Mouse (Mus musculus): ENCODE measurements around the gene Ppp1r2. TPM values are rescaled to one million over a fixed set of nuclear protein-coding genes. Genes with fewer than 3 reads are reported as not detected.
"Not testable (repeated sequence)": the region's sequence is repeated elsewhere in the genome, so short reads cannot be mapped to it uniquely, and the experiment has no call there.

Ppp1r2 gene
- polyA plus RNA-seq (2012; rRNA removed), result 25.7 and 41.9 TPM in 2 replicates

DNA sequence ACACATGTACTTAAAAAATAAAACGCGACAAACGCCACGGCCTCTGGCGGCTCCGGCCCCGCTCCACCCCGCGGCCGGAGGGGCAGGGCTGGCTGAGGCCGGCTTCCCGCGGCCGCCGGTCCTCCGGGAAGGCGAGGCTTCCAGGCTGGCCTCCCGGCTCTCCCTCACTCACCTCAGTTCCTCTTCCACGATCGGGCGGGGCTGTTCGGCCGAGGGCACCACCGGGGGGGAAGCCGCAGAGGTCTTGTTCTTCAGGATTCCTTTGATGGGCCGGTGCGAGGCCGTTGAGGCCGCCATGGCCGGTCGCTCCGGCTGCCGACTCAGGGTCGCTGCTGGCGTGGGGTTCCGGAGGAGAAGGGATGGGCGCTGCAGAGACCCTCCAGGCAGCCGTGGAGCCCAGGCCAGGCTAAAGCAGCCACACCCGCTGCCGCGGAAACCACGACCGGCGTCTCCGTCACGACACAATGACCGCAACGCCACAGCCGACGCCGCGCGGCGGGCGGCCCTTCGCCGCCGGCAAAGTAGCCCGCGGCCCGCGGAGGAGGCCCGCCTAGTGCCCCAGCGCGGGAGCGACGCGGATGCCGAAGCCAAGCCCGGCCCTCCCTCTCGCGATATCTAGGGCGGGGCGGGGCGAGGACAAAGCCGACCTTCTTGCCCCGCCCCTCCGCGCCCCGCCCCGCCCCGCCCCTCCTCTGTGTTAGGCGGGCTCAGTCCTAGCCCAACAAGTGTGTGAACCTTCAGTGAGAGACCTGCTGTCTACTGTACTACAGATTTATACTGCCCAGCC is at the start of gene Ppp1r2:
TSS of gene Ppp1r2 (minus strand) at position 604 of the 787 bp plus-strand sequence.
- DNase-seq (ENCODE audit: low read depth), result no peak

DNA sequence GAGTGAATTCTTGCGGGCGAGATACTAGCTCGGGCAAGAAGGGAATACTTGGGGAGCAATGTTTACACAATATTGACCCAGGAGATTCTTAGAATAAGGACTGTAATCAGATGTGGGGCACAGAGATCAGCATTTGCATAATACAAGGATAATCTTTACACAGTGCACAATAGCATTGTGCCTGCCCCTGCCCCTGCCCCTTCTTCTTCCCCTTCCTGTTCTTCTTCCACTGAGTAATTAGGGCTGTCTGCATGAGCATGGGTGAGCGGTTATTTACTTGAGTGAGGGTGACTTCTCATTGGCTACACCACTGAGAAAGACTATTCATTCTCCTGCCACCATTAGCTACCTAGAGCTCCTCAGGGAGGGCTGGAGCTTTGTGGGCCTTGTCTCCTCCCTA is 46.4 kb upstream of the Ppp1r2 start:
- no peak for DNase-seq (ENCODE audit: low read depth)

DNA sequence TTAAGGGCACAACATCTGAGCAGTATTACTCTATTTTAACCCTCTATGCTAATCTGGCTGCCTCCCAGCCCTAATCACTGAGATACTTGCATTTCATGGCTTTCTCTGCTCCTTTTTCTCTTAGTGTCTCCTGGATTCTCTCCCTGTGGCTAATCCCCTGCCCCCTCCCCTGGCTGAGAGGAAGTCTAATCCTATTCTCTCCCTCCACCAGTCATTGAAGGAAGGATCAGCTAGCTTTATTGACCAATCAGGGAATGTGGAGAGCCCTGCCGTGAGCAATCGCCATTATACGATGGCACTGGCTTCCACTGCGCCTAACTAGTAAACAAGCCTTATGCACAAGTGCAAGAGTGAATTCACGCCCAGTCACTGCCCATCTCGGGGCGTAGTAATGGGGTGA is 45.9 kb upstream of the Ppp1r2 start:
- no peak for DNase-seq (ENCODE audit: low read depth)

DNA sequence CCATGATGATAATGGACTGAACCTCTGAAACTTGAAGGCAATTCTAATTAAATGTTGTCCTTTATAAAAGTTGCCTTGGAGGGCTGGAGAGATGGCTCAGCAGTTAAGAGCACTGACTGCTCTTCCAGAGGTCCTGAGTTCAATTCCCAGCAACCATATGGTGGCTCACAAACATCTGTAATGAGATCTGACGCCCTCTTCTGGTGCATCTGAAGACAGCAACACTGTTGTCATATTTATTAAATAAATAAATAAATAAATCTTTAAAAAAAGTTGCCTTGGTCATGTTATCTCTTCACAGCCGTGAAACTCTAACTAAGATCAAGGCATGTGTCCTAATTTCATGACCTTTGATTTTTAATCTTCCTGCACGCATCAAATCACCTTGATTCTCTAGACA is 44.6 kb upstream of the Ppp1r2 start:
- not testable (repeated sequence) for DNase-seq (ENCODE audit: low read depth)

DNA sequence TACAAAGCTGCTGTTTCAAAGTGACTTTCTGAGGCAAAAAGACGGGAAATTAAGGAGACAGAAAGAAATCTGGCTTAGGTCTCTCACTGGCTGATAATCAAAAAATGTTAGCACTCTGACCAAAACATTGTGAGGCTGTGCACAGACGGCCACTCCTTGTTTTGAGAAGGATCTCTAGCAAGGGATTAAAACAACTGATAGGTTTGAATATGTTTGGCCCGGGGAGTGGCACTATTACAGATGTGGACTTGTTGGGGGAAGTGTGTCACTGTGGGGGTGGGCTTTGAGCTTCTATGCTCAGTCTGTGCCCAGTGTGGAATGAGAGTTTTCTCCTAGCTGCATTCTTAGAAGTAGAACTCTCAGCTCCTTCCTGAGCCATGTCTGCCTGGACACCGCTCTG is 44.2 kb upstream of the Ppp1r2 start:
- DNase-seq (ENCODE audit: low read depth), result no peak

DNA sequence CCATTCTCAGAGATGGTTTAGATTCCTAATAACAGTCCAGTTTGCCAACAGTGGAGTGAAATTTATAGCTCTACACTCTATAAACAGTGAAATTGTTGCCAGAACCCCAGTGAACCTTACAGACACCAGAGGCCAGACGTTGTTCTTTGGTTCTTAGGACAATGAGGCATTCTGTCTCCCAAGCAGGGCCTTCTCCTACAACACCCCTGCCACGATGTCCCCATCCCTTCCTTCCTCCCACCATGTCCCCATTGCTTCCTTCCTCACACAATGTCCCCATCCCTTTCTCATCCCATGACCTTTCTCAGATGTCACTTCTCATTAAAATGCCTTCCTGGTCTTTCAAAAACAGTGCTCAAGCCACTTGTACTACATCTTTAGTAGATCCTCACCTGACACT is 43.3 kb upstream of the Ppp1r2 start:
- DNase-seq (ENCODE audit: low read depth), result no peak

DNA sequence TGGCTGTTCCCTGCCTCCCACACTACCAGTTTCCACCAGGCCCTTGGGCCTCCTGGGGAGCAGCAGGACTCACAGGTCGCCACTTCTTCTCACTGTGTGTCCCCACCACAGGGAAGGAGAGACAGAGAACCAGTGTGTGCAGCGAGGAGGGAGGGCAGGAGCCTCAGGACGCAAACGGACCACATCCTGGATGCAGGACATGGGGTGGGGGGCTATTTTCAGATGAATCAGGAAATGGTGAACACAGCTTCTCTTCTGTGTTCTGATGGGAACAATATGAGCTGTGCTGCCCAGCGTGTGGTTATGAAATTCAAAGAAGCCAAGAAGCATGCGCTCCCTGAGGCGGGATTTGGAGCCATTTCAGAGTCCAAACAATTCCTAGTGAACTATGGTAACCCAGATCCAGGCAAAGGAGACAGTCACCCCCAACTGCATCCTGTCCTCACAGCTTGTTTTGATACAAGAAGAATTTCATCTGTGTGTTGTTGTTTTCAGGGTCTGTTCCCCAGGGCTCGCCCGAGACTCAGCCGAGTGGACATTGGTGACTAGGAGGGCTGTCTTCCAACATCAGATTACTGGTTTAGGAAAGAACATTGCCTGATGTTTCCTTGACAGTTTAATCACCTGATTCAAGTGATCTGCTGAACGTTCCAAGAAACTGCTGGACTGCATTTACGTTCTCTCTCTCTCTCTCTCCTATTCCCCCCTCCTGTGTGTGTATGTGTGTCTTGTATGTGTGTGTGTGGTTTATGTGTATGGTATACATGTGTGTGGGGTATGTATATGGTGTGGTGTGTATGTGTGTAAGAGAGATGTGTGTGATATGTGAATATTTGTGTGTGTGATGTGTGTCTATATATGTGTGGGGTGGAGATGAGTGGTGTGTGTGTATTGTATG is 41.4 kb upstream of the Ppp1r2 start:
- DNase-seq (ENCODE audit: low read depth), result not testable (repeated sequence)

DNA sequence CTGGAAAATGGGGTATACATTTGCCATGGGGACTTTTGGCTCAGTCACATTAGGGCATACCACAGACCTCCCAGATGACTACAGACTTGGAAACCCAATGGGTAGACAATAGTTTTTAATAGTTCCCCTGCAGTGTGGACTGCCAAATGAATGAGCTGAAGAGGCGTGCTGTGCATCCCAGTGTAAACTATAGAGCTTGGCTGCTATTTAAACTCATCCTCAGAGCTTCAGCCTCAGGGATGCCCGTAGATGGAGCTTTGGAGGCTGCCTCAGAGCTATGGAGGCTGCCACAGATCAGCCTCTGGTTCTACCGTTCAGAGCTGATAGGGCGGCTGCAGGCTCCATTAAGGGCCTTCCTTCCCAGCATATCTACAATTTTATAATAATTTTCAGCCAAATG is 40.2 kb upstream of the Ppp1r2 start:
- no peak for DNase-seq (ENCODE audit: low read depth)

DNA sequence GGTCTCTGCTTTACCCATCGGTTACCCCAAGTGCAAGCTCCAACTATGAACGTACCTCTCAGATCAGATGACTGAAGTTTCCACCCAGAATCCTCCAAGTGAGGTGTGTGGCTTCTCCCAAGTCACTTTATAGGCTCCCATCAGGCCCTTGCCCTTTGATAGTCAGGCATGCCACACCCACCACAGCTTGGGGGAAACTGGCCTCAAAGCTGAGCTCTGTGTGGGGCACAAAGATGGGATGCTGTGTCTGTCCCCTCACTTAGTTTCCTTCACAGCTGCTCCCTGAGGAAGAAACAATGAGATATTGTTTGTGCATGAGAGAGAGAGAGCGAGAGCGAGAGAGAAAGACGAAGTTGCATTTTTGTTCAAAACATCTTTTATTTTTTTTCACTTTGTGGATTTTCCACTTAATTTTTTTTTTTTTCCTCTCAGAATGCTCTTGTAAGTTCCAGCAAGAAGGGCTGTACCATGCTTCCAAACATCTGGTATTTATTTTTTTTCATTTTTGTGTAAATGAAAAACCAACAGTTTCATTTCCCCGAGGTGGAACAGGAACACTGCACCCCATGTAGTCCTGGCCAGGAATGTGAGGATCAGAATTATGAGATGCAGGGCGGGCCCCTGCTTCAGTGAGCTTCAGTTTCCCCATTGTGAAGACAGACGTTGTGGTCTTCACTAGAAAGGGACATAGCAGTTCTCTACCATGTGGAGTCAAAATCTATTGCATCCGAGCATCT is 39.6 kb upstream of the Ppp1r2 start, which contains the start of gene Apod:
TSS of gene Apod (minus strand) at position 312 of the 737 bp plus-strand sequence.
- DNase-seq (ENCODE audit: low read depth), result no peak

DNA sequence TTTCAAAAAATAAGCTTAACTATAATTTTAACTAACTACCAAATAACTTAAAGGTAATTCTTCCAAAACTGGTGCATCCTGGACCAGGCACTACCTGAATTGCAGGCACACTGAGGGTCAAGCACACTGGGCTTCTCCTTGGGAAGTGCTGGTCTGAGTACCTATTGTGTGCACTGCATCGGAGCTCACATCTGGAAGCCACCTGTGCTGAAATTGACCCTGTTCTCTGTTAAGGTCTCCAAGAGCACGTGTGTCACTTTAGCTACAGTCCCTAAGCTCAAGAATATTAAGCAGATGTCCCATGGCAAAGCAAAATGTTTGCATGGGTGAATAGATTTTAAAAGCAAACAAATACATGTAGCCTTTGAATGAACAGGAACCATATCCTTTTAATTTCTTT is 38.5 kb upstream of the Ppp1r2 start:
- DNase-seq (ENCODE audit: low read depth), result no peak

DNA sequence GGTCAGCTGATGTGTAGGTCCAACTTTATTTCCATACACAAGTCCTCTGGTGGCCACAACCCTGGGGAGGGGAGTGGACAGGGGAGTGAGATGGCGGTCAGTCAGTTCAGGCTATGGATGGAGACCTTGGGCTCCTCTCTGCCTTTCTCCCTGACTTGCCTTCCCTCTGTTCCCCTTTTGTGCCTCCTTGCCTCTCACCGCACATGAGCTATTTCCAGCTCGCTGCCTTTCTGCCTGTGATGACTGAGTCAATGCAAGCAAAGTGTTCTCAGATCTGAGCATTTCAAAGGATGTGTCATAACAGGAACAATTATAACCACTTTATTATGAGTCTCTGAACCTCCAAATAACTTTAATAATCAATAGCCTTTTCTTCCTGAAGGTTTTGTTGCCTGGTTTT is 37.2 kb upstream of the Ppp1r2 start:
- DNase-seq (ENCODE audit: low read depth), result no peak

DNA sequence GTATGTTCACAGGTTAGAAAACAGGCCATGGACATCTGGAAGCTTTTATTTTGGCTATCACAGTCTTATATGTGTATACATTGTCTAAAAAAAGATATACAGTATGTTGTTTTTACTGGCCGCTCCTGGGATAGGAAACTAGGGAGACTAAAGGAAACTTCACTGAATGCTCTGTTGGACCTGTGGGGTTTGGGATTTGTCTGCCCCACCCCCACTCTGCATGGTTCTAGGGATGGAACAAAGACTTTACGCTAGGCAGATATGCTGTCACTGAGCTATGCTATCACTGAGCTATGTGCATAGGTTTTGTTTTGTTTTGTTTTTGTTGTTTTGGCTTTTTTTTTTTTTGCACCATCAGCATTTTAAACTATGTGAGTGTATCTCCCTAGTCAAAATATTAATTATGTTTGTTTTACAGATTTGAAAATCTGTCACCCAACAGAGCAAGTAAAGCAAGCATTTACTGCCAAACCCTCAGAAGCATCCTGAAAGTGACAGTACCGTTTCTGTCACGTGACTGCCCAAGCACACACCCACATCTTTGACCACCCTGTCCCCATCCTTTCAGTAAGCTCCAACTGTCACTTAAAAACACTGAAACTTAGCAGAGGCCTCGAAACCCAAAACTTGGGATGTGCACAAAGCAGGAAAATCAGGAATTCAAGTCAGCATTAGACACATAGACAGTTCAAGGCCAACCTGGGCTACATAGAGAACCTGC is 30.3 kb upstream of the Ppp1r2 start:
- DNase-seq (ENCODE audit: low read depth), result no peak

DNA sequence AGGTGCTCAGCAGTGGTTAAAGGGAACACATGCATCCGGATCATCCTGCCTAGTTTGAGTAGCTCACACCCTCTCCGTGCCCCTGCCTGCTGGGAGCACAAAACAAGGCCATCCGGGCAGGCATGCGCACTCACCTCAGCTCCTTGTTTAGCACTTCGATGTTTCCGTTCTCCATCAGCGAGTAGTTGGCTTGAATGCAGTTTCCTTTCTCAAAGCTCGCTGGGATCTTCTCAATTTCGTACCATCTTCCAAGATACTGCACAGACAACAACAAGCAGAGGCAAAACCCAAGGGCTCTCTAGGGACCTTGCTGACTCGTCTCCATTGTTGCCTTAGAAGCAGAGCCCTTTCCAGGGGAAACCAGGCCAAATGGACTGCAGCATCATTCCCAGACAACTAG is 28.2 kb upstream of the Ppp1r2 start:
- DNase-seq (ENCODE audit: low read depth), result no peak

DNA sequence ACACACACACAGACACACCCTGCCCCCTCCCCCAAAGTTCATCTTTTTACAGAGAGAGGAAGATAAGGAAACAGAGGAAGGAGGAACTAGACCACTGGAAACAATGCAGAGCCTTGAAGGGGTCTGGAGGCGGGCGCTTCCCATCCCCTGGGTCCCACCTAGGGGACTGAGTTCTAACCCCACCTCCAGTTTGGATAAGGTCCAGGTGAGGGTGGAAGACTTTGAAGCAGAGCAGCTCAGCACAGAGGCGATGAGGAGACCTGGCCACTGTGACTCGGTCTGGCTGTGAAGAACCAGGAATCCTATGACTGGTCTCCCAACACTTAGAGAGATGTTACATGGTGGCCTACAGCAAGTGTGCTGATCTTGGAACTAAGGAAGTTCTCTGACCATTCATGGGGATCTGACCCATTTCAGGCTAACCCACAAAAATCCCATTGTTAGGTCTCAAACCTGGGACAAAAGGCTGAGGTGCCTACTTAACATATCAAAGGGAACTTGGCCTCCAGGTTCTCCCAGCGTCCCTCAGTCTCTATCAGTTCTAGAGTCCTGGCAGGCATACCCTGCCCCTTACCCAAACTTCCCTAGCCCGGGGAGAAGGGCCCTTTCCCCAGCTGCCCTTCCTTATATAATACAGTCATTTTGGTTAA is 25.9 kb upstream of the Ppp1r2 start:
- DNase-seq (ENCODE audit: low read depth), result no peak

DNA sequence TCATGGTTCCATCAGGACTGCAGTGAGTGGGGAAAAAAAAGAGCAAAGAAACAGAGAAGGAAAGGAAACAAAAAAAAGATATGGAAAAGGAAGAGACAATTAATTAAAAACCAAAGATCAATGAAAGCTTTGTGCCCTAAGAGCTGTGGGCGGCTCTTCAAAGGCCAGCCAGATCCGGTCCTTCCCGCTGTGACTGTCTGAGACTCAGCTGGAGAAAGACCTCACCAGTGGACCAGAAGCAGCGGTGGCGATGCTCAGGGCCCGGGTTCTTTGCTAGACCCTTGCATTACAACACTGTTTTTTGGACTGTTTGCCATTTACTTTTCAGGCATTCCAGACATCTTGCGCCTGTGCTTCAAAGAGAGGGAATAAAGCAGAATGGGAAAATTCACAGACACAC is 25.4 kb upstream of the Ppp1r2 start:
- no peak for DNase-seq (ENCODE audit: low read depth)

DNA sequence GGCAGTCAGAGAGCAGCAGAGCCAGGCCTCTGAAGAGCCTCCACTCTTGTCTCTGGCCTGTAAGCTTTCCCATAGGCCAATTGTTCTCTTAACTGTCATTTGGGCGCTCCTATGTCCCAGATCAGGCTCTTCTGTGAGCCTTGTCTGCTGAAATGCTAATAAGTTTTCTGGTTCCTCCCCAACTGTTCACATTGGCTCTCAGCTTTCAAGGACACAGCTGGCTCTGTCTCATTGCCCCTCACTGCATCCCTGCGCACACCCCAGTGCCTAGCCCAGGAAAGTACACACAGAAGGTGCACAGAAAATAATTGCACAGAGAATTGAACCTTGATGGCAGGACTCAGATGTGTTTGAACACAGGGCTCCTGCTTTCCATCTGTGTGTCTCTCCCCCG is 24.9 kb upstream of the Ppp1r2 start:
- DNase-seq (ENCODE audit: low read depth), result no peak

DNA sequence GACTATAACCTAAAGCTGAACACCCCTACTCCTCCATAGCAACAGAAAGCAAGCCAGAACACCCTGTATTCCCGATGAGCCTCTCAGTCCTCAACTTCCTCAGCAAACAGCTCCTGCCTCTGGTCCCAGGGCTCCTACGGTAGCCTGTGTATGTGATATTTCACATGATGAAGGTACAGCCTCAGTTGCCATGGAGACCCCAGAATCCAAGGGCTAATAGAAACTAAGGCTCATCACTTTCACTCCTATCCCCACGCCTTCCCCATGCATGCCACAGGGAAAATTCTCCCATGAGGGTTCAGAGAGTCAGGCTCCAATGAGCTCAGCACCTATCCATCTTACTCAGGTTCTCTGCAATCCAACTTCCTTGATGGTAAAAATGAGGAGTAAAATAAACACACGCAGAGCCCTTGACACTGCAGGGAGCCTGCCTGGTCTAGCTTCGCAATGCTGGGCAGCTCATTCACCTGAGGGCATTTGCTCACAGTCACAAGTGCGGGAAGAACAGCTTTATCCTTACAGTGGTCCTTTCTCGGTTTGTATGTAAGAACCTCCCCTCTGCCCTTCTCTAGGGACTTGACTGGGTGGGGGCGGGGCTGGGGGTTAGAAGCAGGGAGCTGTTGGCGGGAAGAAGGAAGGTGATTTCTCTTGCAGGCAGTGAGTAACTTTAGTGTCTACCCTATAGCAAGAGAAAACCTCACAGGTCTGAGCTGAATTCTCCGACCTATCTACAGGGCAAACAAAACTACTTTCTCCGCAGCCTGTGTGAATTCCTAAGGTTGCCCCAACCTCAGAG is 24.3 kb upstream of the Ppp1r2 start:
- no peak for DNase-seq (ENCODE audit: low read depth)

DNA sequence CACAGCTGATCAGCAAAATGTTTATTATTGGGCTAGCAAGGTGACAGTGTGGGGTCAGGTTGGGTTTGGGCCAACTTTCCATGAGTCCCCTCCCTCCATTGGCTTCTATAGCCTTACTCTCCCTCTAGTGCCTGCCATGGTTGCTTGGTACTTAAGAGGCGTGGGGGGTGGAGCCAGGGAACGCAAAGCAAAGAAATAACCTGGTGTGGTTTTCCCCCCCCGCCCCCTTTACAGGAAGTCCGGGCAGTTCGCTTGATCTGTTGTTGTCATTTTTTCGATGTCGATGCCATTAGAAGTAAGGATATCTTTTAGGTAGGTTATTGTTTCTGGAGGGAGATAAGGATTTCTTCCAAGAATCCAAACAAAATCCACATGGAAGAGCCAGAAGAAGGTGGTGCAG is 22.0 kb upstream of the Ppp1r2 start:
- DNase-seq (ENCODE audit: low read depth), result no peak

DNA sequence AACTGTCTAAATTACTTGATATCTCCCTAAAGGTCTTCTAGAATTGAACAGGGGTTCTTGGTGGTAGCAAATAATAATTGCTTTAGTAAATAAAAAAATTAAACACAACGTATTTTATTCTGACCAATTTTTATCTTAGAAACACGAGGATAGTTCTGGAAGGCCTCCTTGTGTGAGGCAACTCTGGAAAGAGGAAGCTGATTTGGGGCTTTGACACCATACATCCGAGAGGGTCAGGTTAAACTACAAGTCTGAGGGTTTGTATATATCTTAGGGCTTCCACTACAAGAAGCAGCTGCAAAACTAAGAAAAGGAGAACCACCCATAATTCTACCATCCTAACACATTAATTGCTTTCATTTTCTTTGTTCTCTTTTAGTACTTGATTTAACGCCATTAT is 18.7 kb upstream of the Ppp1r2 start:
- no peak for DNase-seq (ENCODE audit: low read depth)

DNA sequence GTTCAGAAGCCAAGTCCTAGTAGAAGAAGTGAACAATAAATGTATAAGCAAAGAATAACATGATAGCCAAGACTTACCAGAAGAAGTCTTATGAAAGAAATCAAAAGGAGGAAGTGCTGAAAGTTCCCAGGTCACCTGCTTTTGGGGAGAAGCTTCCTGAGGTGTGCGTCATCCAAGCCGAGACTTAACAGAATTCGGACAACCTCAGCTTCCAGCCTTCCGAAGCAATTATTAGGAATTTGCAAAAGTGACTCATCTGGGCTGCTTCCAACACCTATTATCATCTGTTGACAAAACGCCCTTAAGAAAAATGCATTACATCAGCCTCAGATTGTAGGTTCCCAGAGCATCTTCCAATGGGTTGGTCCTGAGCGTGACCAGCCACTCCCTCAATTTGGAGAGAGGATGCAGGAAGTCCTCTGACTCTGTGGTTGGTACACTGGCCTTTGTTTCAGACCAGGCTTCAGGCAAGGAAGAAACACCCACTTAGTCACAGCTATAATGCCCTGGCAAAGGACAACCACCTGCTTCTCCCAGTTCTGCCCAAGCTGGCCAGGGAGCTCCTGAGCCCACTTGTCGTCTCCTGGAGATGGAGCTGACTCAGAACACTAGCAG is 15.8 kb upstream of the Ppp1r2 start:
- no peak for DNase-seq (ENCODE audit: low read depth)
